Mouse (Mus musculus): ENCODE data around the gene Olfr186. TPM values are rescaled to one million over a fixed set of nuclear protein-coding genes. Genes with fewer than 3 reads are reported as not detected.

Gene Olfr186
- polyA plus RNA-seq (2014; fragmentation: Illumina TruSeq; extraction: RNeasy Lipid Tissue Mini Kit (QIAGEN cat#74804); ENCODE audit: low read depth, low replicate concordance): not detected

DNA sequence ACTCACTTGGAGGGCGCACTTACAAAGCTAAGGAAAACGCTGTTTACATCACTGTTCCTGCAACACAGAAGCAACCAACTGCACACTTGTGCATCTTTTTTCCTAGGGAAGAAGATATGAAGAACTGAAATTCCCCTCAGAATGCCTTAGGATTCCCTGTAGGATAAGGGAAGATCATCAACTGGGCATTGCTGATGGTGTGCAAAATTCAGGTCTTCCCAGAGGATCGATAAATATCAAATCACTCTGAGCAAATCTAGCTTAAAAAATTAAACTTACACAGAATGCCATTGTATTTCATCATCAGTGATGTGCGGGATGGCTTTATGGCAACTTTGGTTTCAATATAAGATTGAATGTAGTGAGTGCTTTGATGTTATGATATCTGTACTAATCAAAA, at the start of gene Olfr186:
Olfr186 (minus strand) TSS at position 101 of the 400 bp plus-strand sequence.

GRCm38 (mm10) chr16:59077905-59078304, 47.8 kb upstream of the Olfr186 start, which contains the start of gene Olfr190:
Gene Olfr190, minus strand, starts transcription at chr16:59078005.

GRCm38 (mm10) chr16:59039710-59040109, 9.6 kb upstream of the Olfr186 start, which contains the start of gene Olfr187:
Gene Olfr187, minus strand, starts transcription at chr16:59039767.

GRCm38 (mm10) chr16:58995057-58995456, 35.0 kb downstream of the Olfr186 start, which contains the start of gene Olfr183:
Gene Olfr183, plus strand, starts transcription at chr16:58995357.

Other genes starting within 250 kb of the Olfr186 start
- gene Olfr173, start 230.0 kb downstream of the Olfr186 start, polyA plus RNA-seq (2014; fragmentation: Illumina TruSeq; extraction: RNeasy Lipid Tissue Mini Kit (QIAGEN cat#74804); ENCODE audit: low read depth, low replicate concordance): not detected
- not detected for gene Olfr175-ps1, start 203.5 kb downstream of the Olfr186 start, polyA plus RNA-seq (2014; fragmentation: Illumina TruSeq; extraction: RNeasy Lipid Tissue Mini Kit (QIAGEN cat#74804); ENCODE audit: low read depth, low replicate concordance)
- not detected for gene Olfr177, start 155.5 kb downstream of the Olfr186 start, polyA plus RNA-seq (2014; fragmentation: Illumina TruSeq; extraction: RNeasy Lipid Tissue Mini Kit (QIAGEN cat#74804); ENCODE audit: low read depth, low replicate concordance)
- gene Olfr178, start 138.2 kb downstream of the Olfr186 start, polyA plus RNA-seq (2014; fragmentation: Illumina TruSeq; extraction: RNeasy Lipid Tissue Mini Kit (QIAGEN cat#74804); ENCODE audit: low read depth, low replicate concordance): not detected
- gene Olfr181, start 101.5 kb downstream of the Olfr186 start, polyA plus RNA-seq (2014; fragmentation: Illumina TruSeq; extraction: RNeasy Lipid Tissue Mini Kit (QIAGEN cat#74804); ENCODE audit: low read depth, low replicate concordance): not detected
- gene Olfr180, start 100.9 kb downstream of the Olfr186 start, polyA plus RNA-seq (2014; fragmentation: Illumina TruSeq; extraction: RNeasy Lipid Tissue Mini Kit (QIAGEN cat#74804); ENCODE audit: low read depth, low replicate concordance): not detected
- not detected for gene Olfr183, start 34.9 kb downstream of the Olfr186 start, polyA plus RNA-seq (2014; fragmentation: Illumina TruSeq; extraction: RNeasy Lipid Tissue Mini Kit (QIAGEN cat#74804); ENCODE audit: low read depth, low replicate concordance)
- not detected for gene Olfr187, start 9.5 kb upstream of the Olfr186 start, polyA plus RNA-seq (2014; fragmentation: Illumina TruSeq; extraction: RNeasy Lipid Tissue Mini Kit (QIAGEN cat#74804); ENCODE audit: low read depth, low replicate concordance)
- not detected for gene Olfr190, start 47.7 kb upstream of the Olfr186 start, polyA plus RNA-seq (2014; fragmentation: Illumina TruSeq; extraction: RNeasy Lipid Tissue Mini Kit (QIAGEN cat#74804); ENCODE audit: low read depth, low replicate concordance)
- not detected for gene Olfr191, start 59.5 kb upstream of the Olfr186 start, polyA plus RNA-seq (2014; fragmentation: Illumina TruSeq; extraction: RNeasy Lipid Tissue Mini Kit (QIAGEN cat#74804); ENCODE audit: low read depth, low replicate concordance)
- not detected for gene Olfr193, start 81.6 kb upstream of the Olfr186 start, polyA plus RNA-seq (2014; fragmentation: Illumina TruSeq; extraction: RNeasy Lipid Tissue Mini Kit (QIAGEN cat#74804); ENCODE audit: low read depth, low replicate concordance)
- gene Olfr194, start 90.8 kb upstream of the Olfr186 start, polyA plus RNA-seq (2014; fragmentation: Illumina TruSeq; extraction: RNeasy Lipid Tissue Mini Kit (QIAGEN cat#74804); ENCODE audit: low read depth, low replicate concordance): not detected
- gene Olfr195, start 116.8 kb upstream of the Olfr186 start, polyA plus RNA-seq (2014; fragmentation: Illumina TruSeq; extraction: RNeasy Lipid Tissue Mini Kit (QIAGEN cat#74804); ENCODE audit: low read depth, low replicate concordance): not detected
- not detected for gene Olfr196, start 140.2 kb upstream of the Olfr186 start, polyA plus RNA-seq (2014; fragmentation: Illumina TruSeq; extraction: RNeasy Lipid Tissue Mini Kit (QIAGEN cat#74804); ENCODE audit: low read depth, low replicate concordance)
- gene Olfr198, start 173.2 kb upstream of the Olfr186 start, polyA plus RNA-seq (2014; fragmentation: Illumina TruSeq; extraction: RNeasy Lipid Tissue Mini Kit (QIAGEN cat#74804); ENCODE audit: low read depth, low replicate concordance): not detected
- gene Olfr199, start 189.5 kb upstream of the Olfr186 start, polyA plus RNA-seq (2014; fragmentation: Illumina TruSeq; extraction: RNeasy Lipid Tissue Mini Kit (QIAGEN cat#74804); ENCODE audit: low read depth, low replicate concordance): not detected
- not detected for gene Olfr201, start 242.3 kb upstream of the Olfr186 start, polyA plus RNA-seq (2014; fragmentation: Illumina TruSeq; extraction: RNeasy Lipid Tissue Mini Kit (QIAGEN cat#74804); ENCODE audit: low read depth, low replicate concordance)

Measured in sigmoid colon, adult 10 weeks (tissue).